41 mouse cellular contexts compared by ENCODE assay signal in the genomic region with DNA sequence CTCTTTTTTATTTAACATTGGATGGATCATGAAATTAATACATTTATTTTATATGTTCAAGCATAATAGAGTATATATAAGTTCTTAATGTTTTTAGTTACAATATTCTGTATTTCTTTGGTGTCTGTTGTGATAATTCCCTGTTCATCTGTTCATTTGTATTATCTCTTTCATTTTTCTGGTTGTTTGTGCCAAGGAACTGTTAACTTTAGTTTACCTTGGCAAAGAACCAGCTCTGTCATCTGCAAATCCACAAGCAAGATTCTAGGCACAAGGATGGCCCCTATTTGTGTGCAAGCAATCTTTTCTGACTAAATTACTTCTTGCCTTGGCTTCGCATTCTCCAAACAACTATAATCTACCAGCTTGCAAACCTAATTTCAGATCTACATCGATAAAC. TPM values are rescaled to one million over a fixed set of nuclear protein-coding genes. Genes with fewer than 3 reads are reported as not detected.
"Had no signal": no experiment of that assay in that cellular context is flagged by ENCODE, and none has a peak within 500 bp of the region (broad histone marks: within the 10 kb centered on the region; RNA-seq: fewer than 3 reads in every experiment).

No protein-coding gene starts in this region.

- H3K9ac ChIP-seq: heart, embryonic 12.5 days; heart, embryonic 13.5 days; heart, embryonic 15.5 days; hindbrain, embryonic 12.5 days; hindbrain, embryonic 13.5 days; hindbrain, embryonic 14.5 days; hindbrain, embryonic 15.5 days; intestine, embryonic 15.5 days; kidney, embryonic 15.5 days had no signal

- H3K4me2 ChIP-seq: heart, embryonic 11.5 days; heart, embryonic 12.5 days; heart, embryonic 13.5 days; heart, embryonic 15.5 days; hindbrain, embryonic 12.5 days; hindbrain, embryonic 13.5 days; hindbrain, embryonic 14.5 days; hindbrain, embryonic 15.5 days; intestine, embryonic 15.5 days; kidney, embryonic 15.5 days had no signal

- ATAC-seq: hindbrain, embryonic 16.5 days; hindbrain, postnatal 0 days; inflammation-experienced regulatory T-cells, adult 6 months; intestine, embryonic 15.5 days; intestine, embryonic 16.5 days; intestine, postnatal 0 days had no signal

- H3K36me3 ChIP-seq: heart, embryonic 10.5 days; heart, embryonic 12.5 days; heart, embryonic 13.5 days; heart, embryonic 15.5 days; hindbrain, embryonic 10.5 days; hindbrain, embryonic 12.5 days; hindbrain, embryonic 13.5 days; hindbrain, embryonic 15.5 days; intestine, embryonic 15.5 days; kidney, embryonic 15.5 days had no signal

- H3K4me3 ChIP-seq: heart, embryonic 10.5 days; heart, embryonic 12.5 days; heart, embryonic 13.5 days; heart, embryonic 15.5 days; hindbrain, embryonic 10.5 days; hindbrain, embryonic 12.5 days; hindbrain, embryonic 13.5 days; hindbrain, embryonic 15.5 days; intestine, embryonic 15.5 days; kidney, embryonic 15.5 days; layer of hippocampus, adult 2 months had no signal

- H3K27me3 ChIP-seq: heart, embryonic 12.5 days; heart, embryonic 13.5 days; heart, embryonic 15.5 days; hindbrain, embryonic 12.5 days; hindbrain, embryonic 13.5 days; hindbrain, embryonic 15.5 days; intestine, embryonic 15.5 days; kidney, embryonic 15.5 days had no signal

- H3K4me1 ChIP-seq: heart, embryonic 10.5 days; heart, embryonic 12.5 days; heart, embryonic 13.5 days; heart, embryonic 15.5 days; hindbrain, embryonic 10.5 days; hindbrain, embryonic 12.5 days; hindbrain, embryonic 13.5 days; hindbrain, embryonic 15.5 days; intestine, embryonic 15.5 days; kidney, embryonic 15.5 days had no signal

- DNase-seq: heart, postnatal 10 days; heart, postnatal 14 days; heart, postnatal 36 days; heart, postnatal 4 days; kidney, adult 11 months; kidney, adult 18-20 months; kidney, adult 2 months; kidney, adult 8-10 months; kidney, adult 9 months; kidney, postnatal 10 days; kidney, postnatal 14 days; kidney, postnatal 25 days; kidney, postnatal 36 days; kidney, postnatal 4 days; layer of hippocampus, adult 9-11 months; layer of hippocampus, postnatal 36 days had no signal

- H3K9me3 ChIP-seq: heart, embryonic 10.5 days; heart, embryonic 12.5 days; heart, embryonic 13.5 days; heart, embryonic 15.5 days; hindbrain, embryonic 10.5 days; hindbrain, embryonic 12.5 days; hindbrain, embryonic 13.5 days; hindbrain, embryonic 15.5 days; intestine, embryonic 15.5 days; kidney, embryonic 15.5 days had no signal

- H3K27ac ChIP-seq: heart, embryonic 10.5 days; heart, embryonic 13.5 days; heart, embryonic 15.5 days; hindbrain, embryonic 10.5 days; hindbrain, embryonic 12.5 days; hindbrain, embryonic 13.5 days; hindbrain, embryonic 14.5 days; hindbrain, embryonic 15.5 days; hindbrain, postnatal 0 days; intestine, embryonic 15.5 days; kidney, embryonic 15.5 days; kidney, postnatal 0 days; layer of hippocampus, adult 2 months had no signal

RNA-seq across cellular contexts. Expression of a gene that starts 31.3 kb away (rescaled TPM):
- total RNA-seq: heart, postnatal 10 days; heart, postnatal 4 days; hematopoietic stem cell, adult 5-6 weeks had no signal
- polyA plus RNA-seq: heart, embryonic 10.5 days; heart, embryonic 11.5 days; heart, embryonic 12.5 days; heart, embryonic 13.5 days; heart, embryonic 14.5 days; heart, embryonic 15.5 days; heart, postnatal 0 days; inflammation-experienced regulatory T-cells, adult 6 months; intestine, embryonic 14.5 days; intestine, embryonic 16.5 days; intestine, postnatal 0 days; kidney, embryonic 15.5 days; kidney, embryonic 16.5 days; large intestine, adult 2 months had no signal
